Mouse (Mus musculus) liver, postnatal 0 days (tissue): Measurements from ENCODE around the gene Pfkp.

Source experiments
- CTCF ChIP-seq: sonication (generic); IDR thresholded peaks from 2 replicates; pipeline ENCODE4 v1.5.1; 2016; ENCODE audit warnings: antibody characterized with exemption, low read depth
- EP300 ChIP-seq: IDR thresholded peaks from 2 replicates; pipeline ENCODE4 v1.6.1; 2016; ENCODE audit warnings: antibody characterized with exemption, low read depth, mild to moderate bottlenecking

DNA sequence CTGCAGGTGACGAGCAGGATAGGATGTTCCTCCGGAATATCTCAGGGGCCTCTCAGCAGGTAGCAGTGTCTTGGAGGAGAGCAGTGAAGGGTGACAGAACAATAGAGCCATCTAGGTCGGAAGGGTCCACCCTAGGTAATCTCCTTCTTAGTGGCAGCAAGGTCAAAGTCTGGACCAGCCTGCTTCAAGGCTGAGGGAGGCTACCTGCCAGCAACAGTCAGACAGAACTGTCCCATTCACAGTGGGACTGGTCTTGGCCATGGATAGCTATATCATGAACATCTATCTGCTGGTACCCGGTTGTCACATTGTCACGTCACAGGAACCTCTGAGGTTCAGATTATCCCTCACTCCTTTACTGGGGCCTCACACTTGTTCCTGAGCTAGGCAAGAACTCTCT, 15.6 kb upstream of the Pfkp start:
- TF ChIP-seq EP300 = no peak
- TF ChIP-seq CTCF = no peak
